Mouse (Mus musculus): ENCODE data around the gene Slc5a4b.

Slc5a4b gene

DNA sequence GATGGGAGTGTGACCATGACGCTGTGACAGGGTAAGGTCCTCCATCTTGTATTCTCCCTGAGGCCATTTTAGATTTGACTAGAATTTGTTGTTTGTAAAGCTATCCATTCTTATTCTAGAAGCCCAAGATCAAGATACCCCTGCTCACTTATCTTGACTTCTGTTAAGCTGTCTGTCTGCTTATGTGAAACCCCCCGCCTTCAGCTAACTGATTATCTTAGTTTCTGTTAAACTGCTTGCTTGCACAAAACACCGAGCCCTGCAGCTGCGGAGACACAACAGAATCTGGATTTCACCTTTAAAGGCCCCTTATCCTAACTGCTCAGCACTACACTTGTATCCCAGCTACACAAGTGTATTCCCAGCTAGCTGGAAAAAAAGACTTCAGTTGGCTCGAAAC, 73.8 kb downstream of the Slc5a4b start:
- DNase-seq (ENCODE audit: low read depth, low spot score), result no peak

DNA sequence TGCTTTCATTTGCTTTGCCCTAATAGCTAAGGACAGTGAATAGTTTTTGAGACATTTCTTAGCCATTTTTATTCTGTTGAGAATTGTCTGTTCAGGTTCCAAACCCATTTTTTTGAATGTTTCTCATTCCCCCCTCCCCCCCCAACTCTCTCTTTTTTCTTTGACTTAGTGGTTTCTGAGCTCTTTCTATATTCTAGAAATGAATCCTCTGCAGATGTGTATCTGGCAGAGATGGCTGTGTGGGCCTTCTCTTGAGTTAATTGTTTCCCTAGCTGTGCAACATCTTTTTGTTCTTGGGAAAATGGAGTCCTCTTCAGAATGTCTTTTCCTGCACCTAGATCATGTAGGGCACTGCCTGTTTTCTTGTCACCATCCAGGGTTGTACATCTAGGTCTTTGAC, 75.5 kb downstream of the Slc5a4b start:
- no peak for DNase-seq (ENCODE audit: low read depth, low spot score)

DNA sequence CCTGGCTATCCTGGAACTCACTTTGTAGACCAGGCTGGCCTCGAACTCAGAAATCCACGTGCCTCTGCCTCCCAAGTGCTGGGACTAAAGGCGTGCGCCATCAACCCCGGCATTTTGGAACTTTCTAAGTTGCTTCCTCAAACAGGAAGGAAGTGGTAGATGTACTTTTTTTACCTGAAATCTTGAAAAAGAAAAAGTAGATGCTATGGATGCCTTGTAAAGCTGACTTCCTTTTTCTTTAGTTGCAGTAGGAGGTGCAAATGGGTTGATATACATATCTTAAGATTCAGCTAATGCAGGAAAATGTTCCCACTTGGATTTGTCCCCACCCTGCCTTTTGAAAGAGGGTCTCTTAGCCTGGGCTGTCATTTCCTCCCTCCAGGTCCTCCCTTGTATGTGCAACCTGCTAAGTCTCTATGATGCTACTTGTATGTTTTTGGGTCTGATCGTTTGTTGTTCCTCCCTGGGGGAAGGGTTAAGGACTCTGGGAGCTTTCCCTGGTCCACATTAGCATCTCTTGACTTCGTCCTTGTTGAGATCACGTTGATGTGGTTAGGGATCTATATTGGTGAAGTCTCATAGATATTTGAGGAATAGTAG, 76.7 kb downstream of the Slc5a4b start:
- DNase-seq (ENCODE audit: low read depth, low spot score), result no peak

DNA sequence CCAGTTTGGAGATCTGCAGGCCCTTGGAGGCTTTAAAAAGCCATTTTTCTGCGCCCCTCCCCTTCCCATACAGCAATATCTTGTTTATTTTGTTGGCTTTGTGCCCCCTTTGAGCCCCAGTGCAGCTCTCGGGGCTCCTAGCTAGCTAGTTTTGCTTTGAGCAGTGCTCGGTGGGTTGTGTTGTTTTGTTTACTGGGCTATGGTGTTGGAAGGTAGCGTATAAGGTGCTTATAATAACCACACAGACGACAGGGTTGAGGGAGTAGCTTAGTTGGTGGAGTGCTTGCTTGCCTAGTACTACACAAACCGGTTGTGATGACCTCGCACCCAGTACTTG, 77.7 kb downstream of the Slc5a4b start:
- DNase-seq (ENCODE audit: low read depth, low spot score), result no peak

DNA sequence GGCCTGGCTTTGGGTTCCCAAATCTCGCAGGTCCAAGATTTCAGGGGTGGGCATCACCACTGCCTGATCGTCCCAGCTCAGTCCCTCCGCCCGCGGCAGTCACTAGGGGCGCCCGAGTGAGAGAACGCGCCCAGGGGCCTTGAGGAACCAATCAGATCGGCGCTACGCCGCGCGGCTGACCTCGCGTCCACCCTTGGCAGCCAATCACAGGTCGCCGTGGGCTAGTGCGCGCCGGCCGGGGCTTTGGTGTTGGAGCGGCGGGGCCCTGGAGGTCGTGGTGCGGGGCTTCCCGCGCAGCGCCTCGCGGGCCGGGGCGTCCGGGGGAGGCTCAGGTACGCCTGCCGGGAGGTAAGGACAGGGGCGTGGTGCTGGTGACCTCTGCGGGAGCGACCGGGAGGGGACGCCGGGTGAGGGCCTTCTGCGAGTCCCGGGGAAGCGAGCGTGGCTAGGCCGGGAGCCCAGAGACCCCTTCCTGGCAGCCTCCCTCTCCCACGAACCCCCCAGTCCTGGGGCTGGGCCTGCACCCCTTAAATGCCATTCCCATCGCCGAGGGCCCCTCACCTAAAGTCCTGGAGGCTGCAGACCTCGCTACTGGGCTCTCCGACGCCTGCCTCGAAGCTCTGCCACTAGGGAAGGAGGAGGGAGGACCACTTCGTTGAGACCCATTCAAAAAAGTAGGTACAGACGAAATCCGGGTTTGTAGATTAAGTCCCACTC, 78.2 kb downstream of the Slc5a4b start, which contains the start of gene Zfp280b:
Zfp280b (plus strand) TSS at position 249 of the 717 bp plus-strand sequence.
- DNase-seq (ENCODE audit: low read depth, low spot score), result peak; percentile 91

DNA sequence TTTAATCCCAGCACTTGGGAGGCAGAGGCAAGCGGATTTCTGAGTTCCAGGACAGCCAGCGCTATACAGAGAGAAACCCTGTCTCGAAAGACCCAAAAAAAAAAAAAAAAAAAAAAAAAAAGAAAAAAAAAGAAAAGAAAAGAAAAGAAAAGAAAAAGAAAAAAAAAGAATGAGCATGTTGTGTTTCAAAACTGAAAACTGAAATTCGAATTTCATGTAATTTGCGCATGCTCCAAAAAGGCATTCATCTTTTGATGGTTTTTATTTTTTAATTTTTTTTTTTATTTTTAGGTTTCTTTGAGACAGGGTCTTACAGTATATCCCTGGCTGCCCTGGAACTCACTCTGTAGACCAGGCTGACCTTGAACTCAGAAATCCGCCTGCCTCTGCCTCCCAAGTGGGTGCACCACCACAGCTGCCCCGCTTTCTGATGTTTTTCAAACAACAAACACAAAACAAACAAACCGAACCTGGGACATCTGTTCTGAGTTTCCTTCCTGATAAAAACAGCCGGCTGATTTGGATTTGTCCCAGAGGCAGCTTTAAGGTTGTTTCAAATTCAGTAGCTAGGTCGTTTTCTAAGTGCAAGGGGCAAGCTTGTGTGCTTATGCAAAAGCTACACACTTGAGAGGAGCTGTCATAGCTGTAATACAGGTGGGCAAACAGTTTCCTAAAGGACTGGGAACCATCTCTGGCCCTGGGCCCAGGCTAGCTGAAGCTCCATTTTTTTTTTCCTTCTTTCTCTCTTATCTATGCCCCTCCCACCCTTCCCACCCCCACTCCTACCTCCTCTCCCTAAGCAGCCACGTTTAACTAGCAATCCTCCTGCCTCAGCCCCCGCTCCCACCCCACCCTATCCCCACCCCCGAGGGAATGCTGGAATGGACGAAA, 79.0 kb downstream of the Slc5a4b start:
- no peak for DNase-seq (ENCODE audit: low read depth, low spot score)

DNA sequence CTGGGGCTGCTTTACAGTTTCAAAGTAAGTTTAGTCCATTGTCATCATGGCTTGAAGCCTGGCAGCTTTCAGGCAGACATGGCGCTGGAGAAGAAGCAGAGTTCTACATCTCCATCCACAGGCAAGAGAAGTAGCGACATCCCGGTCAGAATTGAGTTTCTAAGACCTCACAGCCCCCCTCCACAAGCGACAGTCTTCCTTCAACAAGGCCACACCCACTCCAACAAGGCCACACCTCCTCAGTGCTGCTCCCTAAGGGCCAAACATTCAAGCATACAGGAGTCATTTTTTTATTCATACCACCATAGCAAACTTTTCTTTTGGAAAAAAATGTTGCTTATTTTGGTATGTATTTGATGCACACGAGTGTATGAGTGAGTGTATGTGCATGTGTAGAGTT, 80.3 kb downstream of the Slc5a4b start:
- DNase-seq (ENCODE audit: low read depth, low spot score), result no peak

DNA sequence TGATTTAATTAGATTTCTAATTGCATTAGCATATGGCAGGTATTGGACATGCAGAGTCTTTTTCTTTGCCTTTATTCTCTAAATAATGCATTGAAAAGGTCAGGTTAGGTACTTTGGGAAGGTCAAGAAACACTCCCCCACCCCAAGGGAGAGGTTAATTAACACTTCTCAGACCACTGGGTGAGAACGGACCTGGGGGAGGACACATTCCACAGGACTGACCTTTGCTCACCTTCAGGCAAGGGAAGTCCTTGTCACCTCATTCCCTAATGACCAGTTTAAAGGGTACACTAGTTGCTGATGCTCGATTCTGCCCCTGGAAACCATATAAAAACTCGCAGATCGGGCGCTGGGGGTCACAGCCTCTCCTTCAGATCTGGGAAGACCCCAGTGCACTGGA, 81.5 kb downstream of the Slc5a4b start:
- no peak for DNase-seq (ENCODE audit: low read depth, low spot score)

DNA sequence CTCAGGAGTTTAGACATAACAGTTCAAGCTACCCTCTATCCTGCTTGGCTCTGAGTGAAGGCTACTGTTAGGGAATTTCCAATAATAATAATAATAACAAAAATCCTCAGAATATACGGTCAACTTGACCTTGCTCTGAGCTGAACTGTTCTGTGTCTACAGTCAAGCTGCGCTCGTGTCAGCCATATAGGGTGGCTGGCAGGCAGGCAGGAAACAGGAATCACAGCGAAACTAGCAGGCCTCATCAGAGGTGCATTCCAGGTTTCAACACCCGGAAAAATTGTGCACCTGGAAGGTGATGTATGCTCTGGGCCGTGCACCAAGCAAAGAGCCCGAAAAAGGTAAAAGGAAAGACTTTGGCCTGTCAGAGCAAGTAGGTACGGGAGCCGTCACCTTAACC, 82.4 kb downstream of the Slc5a4b start:
- DNase-seq (ENCODE audit: low read depth, low spot score), result no peak

DNA sequence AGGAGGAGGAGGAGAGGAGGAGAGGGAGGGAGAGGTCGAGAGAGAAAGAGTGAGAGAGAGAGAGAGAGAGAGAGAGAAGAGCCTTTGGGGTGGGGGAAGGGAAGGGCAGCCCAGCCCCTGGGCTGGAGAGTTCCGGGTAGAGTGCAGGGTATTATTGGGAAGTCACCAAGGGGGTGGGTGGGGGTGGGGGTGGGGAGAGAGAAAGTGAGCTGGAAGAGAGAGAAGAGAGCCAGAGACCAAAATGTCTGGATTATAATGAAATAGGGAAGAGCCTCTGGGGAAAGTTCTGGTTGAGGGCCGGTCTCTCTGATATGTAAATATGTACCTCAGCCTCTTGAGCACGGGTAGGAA, 82.8 kb downstream of the Slc5a4b start:
- no peak for DNase-seq (ENCODE audit: low read depth, low spot score)

DNA sequence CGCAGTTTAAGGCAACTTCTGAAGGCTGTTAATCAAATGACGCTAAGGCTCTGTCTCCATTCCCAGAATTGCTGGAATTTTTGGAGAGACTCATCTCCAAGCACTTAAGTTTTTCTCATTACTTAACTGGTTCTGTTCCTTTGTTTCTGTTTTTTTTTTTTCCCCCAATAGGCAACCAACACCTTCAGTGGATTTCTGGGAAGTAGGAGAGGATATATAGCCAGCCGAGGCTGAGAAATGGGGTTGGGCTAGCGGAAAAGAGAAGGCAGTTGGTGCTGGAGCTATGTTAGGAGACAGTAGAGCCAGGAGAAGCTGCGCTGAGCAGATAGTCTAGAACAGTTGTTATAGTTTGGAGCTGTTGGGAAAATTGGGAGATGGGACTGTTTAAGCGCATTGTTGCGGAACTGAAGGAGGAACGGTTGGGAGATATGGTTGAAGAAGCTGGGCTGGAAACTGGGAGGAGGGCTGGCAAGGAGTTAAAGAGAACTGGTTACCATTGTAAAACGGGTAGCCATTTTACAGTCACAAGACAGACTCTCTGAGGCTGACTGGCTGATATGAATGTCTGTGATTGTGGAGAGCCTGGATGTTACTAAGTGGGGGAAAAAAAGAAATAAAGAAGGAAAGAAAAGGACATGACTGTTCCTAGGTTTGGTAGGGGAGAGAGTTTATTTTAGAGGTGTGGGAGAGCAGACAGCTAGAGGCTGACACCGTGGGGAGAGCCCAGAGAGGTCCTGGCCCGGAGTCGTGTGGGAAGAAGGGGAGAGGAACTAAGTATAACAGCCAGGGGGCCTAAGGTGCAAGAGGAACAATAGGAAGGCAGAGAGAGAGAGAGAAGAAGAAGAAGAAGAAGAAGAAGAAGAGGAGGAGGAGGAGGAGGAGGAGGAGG, 83.4 kb downstream of the Slc5a4b start:
- DNase-seq (ENCODE audit: low read depth, low spot score), result no peak

DNA sequence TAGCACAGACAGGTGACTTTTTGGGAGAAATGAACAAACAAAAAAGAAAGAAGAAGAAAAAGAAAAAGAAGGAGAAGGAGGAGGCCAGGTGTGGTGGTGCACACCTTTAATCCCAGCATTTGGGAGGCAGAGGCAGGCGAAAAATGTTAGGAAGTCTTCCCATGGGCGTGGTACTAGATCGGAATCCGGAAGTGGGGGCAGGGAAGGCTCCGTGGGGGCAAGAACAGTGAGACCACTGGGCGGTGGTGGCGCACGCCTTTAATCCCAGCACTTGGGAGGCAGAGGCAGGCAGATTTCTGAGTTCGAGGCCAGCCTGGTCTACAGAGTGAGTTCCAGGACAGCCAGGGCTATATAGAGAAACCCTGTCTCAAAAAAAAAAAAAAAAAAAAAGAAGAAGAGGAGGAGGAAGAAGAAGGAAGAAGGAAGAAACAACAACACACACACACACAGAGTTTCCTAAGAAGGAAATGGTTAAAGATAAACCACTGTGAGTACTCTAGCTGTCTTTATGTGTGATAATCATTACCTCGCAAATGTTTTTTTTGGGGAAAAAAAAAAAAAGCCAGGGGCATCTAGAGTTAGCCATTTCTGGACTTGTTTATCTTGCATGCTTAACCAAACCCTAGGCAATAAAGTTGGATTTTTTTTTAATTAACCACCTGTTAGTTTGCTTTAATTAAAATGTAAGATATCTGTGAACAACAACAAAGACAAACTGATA, 85.1 kb downstream of the Slc5a4b start:
- no peak for DNase-seq (ENCODE audit: low read depth, low spot score)

DNA sequence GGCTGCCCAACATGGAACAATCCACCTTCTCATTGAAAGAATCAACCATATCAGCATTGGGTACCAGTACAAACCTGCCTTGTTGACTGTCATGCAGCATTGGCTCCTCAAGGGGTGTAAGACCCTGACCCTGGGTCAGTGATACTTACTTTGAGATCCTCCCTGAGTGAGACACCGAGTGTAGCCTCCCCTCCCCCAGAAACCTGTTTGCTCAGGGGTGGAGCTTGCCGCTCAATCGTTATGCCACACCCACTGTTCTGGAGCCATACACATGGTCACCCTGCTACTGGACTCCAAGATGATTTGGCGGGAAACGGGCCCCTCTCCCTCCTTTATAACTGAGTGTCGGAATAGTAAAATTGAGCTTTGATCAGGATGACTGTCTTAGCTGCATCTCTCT, 86.8 kb downstream of the Slc5a4b start:
- DNase-seq (ENCODE audit: low read depth, low spot score), result no peak

DNA sequence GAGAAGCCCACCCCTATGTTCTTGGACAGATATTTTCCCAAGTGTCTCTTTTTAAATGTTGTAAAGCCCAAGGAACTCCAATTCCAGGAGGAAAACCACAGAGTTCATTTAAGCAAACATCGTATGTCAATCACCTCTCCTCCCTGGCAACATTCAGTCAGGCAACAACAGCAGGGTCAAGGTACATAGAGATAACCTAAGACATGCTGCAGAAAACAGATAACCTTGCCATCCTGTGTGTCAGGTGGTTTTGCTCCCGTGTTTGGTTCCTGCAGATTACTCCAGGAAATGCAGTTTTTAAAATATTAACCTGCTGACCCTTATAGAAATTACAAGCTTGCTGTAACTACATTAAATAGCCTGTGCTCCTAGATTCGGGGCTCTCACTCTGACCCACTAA, 89.0 kb downstream of the Slc5a4b start:
- DNase-seq (ENCODE audit: low read depth, low spot score), result no peak

DNA sequence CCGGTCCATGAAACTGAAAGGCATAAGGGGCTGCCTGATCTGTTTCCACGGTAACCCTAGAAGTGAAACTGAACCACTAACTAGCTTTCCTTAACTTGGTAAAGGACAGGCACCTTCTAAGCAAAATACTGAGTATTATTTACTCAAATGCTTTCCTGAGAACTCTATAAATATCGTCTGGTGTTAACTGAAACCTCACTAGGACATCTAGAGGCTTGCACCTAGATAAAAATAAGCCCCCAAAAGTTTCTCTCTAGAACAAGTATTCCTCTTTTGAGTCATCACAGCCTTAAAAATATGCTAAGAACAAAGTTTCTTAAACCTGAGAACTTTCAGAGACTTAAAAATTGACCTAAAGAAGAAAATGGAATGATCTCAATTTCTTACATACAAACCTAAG, 93.9 kb downstream of the Slc5a4b start:
- no peak for DNase-seq (ENCODE audit: low read depth, low spot score)

DNA sequence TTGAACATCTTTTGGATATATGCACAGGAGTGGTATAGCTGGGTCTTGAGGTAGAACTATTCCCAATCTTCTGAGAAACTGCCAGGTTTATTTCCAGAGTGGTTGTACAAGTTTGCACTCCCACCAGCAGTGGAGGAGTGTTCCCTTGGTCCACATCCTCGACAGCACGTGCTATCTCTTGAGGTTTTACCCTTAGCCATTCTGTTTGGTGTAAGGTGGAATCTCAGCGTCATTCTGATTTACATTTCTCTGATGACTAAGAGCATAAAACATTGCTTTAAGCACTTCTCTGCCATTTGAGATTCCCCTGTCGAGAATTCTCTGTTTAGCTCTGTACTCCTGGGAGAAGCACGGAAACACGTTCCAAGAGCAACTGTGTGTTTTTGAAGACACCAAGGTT, 97.8 kb downstream of the Slc5a4b start:
- DNase-seq (ENCODE audit: low read depth, low spot score), result no peak

DNA sequence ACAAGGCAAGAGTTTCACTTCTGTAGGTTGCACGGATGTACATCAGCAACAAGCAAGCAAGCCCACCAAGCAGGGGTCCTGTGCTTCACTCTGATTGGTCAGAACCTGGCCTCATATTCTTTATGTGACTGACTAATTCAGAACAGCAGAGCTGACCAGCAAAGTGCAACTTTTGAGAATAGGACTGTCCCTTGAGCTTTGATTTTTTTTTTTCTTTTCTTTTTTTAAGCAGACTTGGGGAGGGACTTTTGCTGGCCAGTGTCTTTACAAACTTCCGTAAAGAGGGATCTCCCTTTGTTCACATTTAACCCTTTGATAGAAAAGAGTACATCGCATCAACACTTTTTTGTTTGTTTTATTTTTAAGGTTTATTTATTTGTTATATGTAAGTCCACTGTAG, 100.9 kb downstream of the Slc5a4b start:
- DNase-seq (ENCODE audit: low read depth, low spot score), result no peak
